Mouse (Mus musculus): Measurements from ENCODE around the gene Pinlyp.

The Pinlyp gene

GRCm38 (mm10) chr7:24546068-24546614, at the start of gene Pinlyp, which contains the start of gene Xrcc1:
TSS of gene Pinlyp (minus strand) at chr7:24546118.
TSS of gene Xrcc1 (plus strand) at chr7:24546289.
- peak; percentile 22 for DNase-seq (ENCODE audit: low read depth, low spot score)

GRCm38 (mm10) chr7:24595464-24595863, 49.5 kb upstream of the Pinlyp start:
- no peak for DNase-seq (ENCODE audit: low read depth, low spot score)

- no peak for DNase-seq (ENCODE audit: low read depth, low spot score)
Observed at GRCm38 (mm10) chr7:24594309-24594803, 48.4 kb upstream of the Pinlyp start.

GRCm38 (mm10) chr7:24593621-24594308, 47.8 kb upstream of the Pinlyp start:
- peak; percentile 82 for DNase-seq (ENCODE audit: low read depth, low spot score)

- no peak for DNase-seq (ENCODE audit: low read depth, low spot score)
Observed at GRCm38 (mm10) chr7:24592781-24593180, 46.9 kb upstream of the Pinlyp start.

GRCm38 (mm10) chr7:24592163-24592562, 46.2 kb upstream of the Pinlyp start:
- no peak for DNase-seq (ENCODE audit: low read depth, low spot score)

GRCm38 (mm10) chr7:24591735-24592134, 45.8 kb upstream of the Pinlyp start:
- DNase-seq (ENCODE audit: low read depth, low spot score) = no peak

GRCm38 (mm10) chr7:24588336-24588735, 42.4 kb upstream of the Pinlyp start:
- no peak for DNase-seq (ENCODE audit: low read depth, low spot score)

- DNase-seq (ENCODE audit: low read depth, low spot score) = peak; percentile 22
Observed at GRCm38 (mm10) chr7:24587330-24588105, 41.6 kb upstream of the Pinlyp start, which contains the start of the genes Ethe1 and Zfp575. TSS of gene Ethe1 (plus strand) at chr7:24587543. TSS of gene Zfp575 (minus strand) at chr7:24587641.

GRCm38 (mm10) chr7:24586828-24587227, 40.9 kb upstream of the Pinlyp start:
- DNase-seq (ENCODE audit: low read depth, low spot score) = no peak

- no peak for DNase-seq (ENCODE audit: low read depth, low spot score)
Observed at GRCm38 (mm10) chr7:24585995-24586394, 40.1 kb upstream of the Pinlyp start.

GRCm38 (mm10) chr7:24584876-24585275, 39.0 kb upstream of the Pinlyp start:
- no peak for DNase-seq (ENCODE audit: low read depth, low spot score)

- no peak for DNase-seq (ENCODE audit: low read depth, low spot score)
Observed at GRCm38 (mm10) chr7:24577811-24578210, 31.9 kb upstream of the Pinlyp start.

GRCm38 (mm10) chr7:24574224-24574796, 28.4 kb upstream of the Pinlyp start:
- DNase-seq (ENCODE audit: low read depth, low spot score) = no peak

- DNase-seq (ENCODE audit: low read depth, low spot score) = peak; percentile 9
Observed at GRCm38 (mm10) chr7:24572455-24572854, 26.5 kb upstream of the Pinlyp start.

- DNase-seq (ENCODE audit: low read depth, low spot score) = no peak
Observed at GRCm38 (mm10) chr7:24571071-24571470, 25.2 kb upstream of the Pinlyp start.

GRCm38 (mm10) chr7:24568512-24568911, 22.6 kb upstream of the Pinlyp start:
- no peak for DNase-seq (ENCODE audit: low read depth, low spot score)

- no peak for DNase-seq (ENCODE audit: low read depth, low spot score)
Observed at GRCm38 (mm10) chr7:24566206-24566605, 20.3 kb upstream of the Pinlyp start.

- no peak for DNase-seq (ENCODE audit: low read depth, low spot score)
Observed at GRCm38 (mm10) chr7:24565627-24566026, 19.7 kb upstream of the Pinlyp start.

GRCm38 (mm10) chr7:24564607-24565265, 18.8 kb upstream of the Pinlyp start:
- peak; percentile 75 for DNase-seq (ENCODE audit: low read depth, low spot score)

GRCm38 (mm10) chr7:24563837-24564206, 17.9 kb upstream of the Pinlyp start:
- DNase-seq (ENCODE audit: low read depth, low spot score) = no peak
